ENCODE assay signal across 31 mouse cellular contexts in the genomic region with DNA sequence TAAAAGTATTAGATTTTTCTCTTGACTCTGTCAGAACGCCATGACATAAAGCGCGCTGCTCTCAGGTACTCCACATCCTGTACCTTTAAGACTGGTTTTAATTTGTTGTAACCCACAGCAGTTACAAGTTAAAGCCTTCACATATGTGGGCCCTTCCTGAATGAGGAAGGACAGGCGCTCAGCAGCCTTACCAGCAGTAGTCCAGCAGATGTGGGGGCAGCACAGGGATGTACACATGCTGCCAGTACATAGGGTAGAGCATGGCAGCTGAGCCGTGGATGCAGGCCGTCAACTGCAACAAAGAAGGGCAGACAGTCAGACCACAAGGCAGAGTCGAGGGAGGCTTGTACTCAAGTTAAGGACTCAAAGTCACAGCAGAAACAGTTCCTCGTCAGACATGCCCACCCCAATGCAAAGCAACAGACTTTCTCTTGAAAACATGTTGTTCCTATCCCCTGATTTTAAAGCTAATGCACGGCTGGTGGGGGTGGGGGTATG.
A peak's percentile ranks its signal among the peaks of the same experiment; 100 is the strongest.
DNase-seq lines count a peak whose midpoint lies in the region; ATAC-seq and TF ChIP-seq lines count a peak whose summit lies in the region.
"Had no signal": no experiment of that assay in that cellular context is flagged by ENCODE, and none has a peak within 500 bp of the region (broad histone marks: within the 10 kb centered on the region; RNA-seq: fewer than 3 reads in every experiment).

No protein-coding gene starts in this region.

- TF ChIP-seq POLR2A in testis, adult 2 months (IDR thresholded peaks at IDR 0.05; ENCODE audit: control insufficient read depth, low read depth, low read length) = no peak

- H3K27ac ChIP-seq in forebrain, embryonic 10.5 days = peak overlapping the region; percentile 62; the same call in 1 of the 2 replicates
- H3K27ac ChIP-seq in forebrain, embryonic 11.5 days (ENCODE audit: low read depth, low read length) = no peak overlapping the region
- no peak overlapping the region for H3K27ac ChIP-seq in testis, adult 2 months (ENCODE audit: control insufficient read depth, insufficient read depth, low read depth, low read length)
- H3K27ac ChIP-seq in limb, embryonic 10.5 days = peak overlapping the region; percentile 82
- H3K27ac ChIP-seq: embryonic facial prominence, embryonic 12.5 days; forebrain, embryonic 13.5 days; gastrocnemius, adult 2 months; heart, adult 2 months; heart, embryonic 13.5 days; hindbrain, embryonic 14.5 days; left cerebral cortex, adult 2 months; liver, embryonic 15.5 days; lung, embryonic 15.5 days; neural tube, embryonic 13.5 days had no signal

- H3K36me3 ChIP-seq in forebrain, embryonic 10.5 days (replicated peaks) = 0 out of 2 replicates have a peak, but pooled peaks cover 8% of the 10 kb centered on the region
- no peaks in the 10 kb centered on the region for H3K36me3 ChIP-seq in forebrain, embryonic 11.5 days (ENCODE audit: control insufficient read depth, insufficient read depth, low read length)
- H3K36me3 ChIP-seq in testis, adult 2 months (ENCODE audit: control insufficient read depth, insufficient read depth, low read length) = no peaks in the 10 kb centered on the region
- 0 out of 2 replicates have a peak, but pooled peaks cover 9% of the 10 kb centered on the region for H3K36me3 ChIP-seq in limb, embryonic 10.5 days
- H3K36me3 ChIP-seq: embryonic facial prominence, embryonic 12.5 days; lung, embryonic 15.5 days; neural tube, embryonic 13.5 days had no signal

- H3K27me3 ChIP-seq in forebrain, embryonic 10.5 days (ENCODE audit: poor library complexity, severe bottlenecking) = no peaks in the 10 kb centered on the region; the same call in 1 of the 2 replicates
- no peaks in the 10 kb centered on the region for H3K27me3 ChIP-seq in forebrain, embryonic 11.5 days (ENCODE audit: control insufficient read depth, insufficient read depth, low read length)
- no peaks in the 10 kb centered on the region for H3K27me3 ChIP-seq in testis, adult 2 months (ENCODE audit: control insufficient read depth, insufficient read depth, low read length)
- no peaks in the 10 kb centered on the region for H3K27me3 ChIP-seq in limb, embryonic 10.5 days (ENCODE audit: low read depth, poor library complexity, severe bottlenecking)
- H3K27me3 ChIP-seq: embryonic facial prominence, embryonic 12.5 days; forebrain, embryonic 13.5 days; heart, embryonic 13.5 days; liver, embryonic 15.5 days; lung, embryonic 15.5 days; neural tube, embryonic 13.5 days had no signal

- no peak for ATAC-seq in forebrain, embryonic 11.5 days (replicated peaks; ENCODE audit: low FRiP score)
- ATAC-seq: forebrain, embryonic 13.5 days; intestine, postnatal 0 days had no signal

- peaks cover 17% of the 10 kb centered on the region for H3K4me1 ChIP-seq in forebrain, embryonic 10.5 days
- H3K4me1 ChIP-seq in forebrain, embryonic 11.5 days (replicated peaks; ENCODE audit: control insufficient read depth, insufficient read depth, low read length) = no peaks in the 10 kb centered on the region; the same call in 1 of the 2 replicates
- H3K4me1 ChIP-seq in testis, adult 2 months (ENCODE audit: control insufficient read depth, insufficient read depth, low read length) = no peaks in the 10 kb centered on the region
- peaks cover 31% of the 10 kb centered on the region for H3K4me1 ChIP-seq in limb, embryonic 10.5 days
- H3K4me1 ChIP-seq: heart, embryonic 13.5 days; lung, embryonic 15.5 days had no signal

- no peak overlapping the region for H3K9ac ChIP-seq in forebrain, embryonic 11.5 days (ENCODE audit: low read length)
- H3K9ac ChIP-seq: embryonic facial prominence, embryonic 12.5 days; forebrain, embryonic 13.5 days; heart, embryonic 13.5 days; hindbrain, embryonic 14.5 days; liver, embryonic 15.5 days; lung, embryonic 15.5 days; neural tube, embryonic 13.5 days had no signal

- WGBS in forebrain, embryonic 10.5 days = 80% methylated on average over 9 of the region's 9 CpGs
- 80% methylated on average over 9 of the region's 9 CpGs for WGBS in forebrain, embryonic 11.5 days
- WGBS in limb, embryonic 10.5 days = 63% methylated on average over 9 of the region's 9 CpGs

- DNase-seq in forebrain, embryonic 10.5 days (ENCODE audit: extremely low spot score, low spot score) = no peak
- no peak for DNase-seq in forebrain, embryonic 11.5 days (ENCODE audit: low spot score)
- no peak for DNase-seq in testis, postnatal 14 days (ENCODE audit: low spot score)
- DNase-seq in limb, embryonic 10.5 days (ENCODE audit: low spot score) = peak; percentile 60
- DNase-seq in thymus, adult 18-20 months = no peak
- no peak for DNase-seq in kidney, postnatal 4 days
- DNase-seq: adrenal gland, postnatal 14 days; cerebellum, adult 11 months; cerebellum, adult 9-11 months; gastrocnemius, adult 2 months; gastrocnemius, postnatal 36 days; heart, adult 2 months; heart, postnatal 10 days; kidney, postnatal 14 days; liver; right cerebral cortex, postnatal 4 days; thymus, postnatal 4 days had no signal

- H3K4me2 ChIP-seq in forebrain, embryonic 11.5 days (ENCODE audit: low read depth, low read length, severe bottlenecking) = no peak overlapping the region
- H3K4me2 ChIP-seq: embryonic facial prominence, embryonic 12.5 days; forebrain, embryonic 13.5 days; heart, embryonic 13.5 days; hindbrain, embryonic 14.5 days; liver, embryonic 15.5 days; lung, embryonic 15.5 days; midbrain, embryonic 11.5 days; neural tube, embryonic 13.5 days had no signal

- no peak overlapping the region for H3K4me3 ChIP-seq in forebrain, embryonic 10.5 days
- no peak overlapping the region for H3K4me3 ChIP-seq in forebrain, embryonic 11.5 days (ENCODE audit: low read depth, low read length)
- H3K4me3 ChIP-seq in testis, adult 2 months (ENCODE audit: control insufficient read depth, low read depth, low read length) = no peak overlapping the region
- H3K4me3 ChIP-seq in limb, embryonic 10.5 days = no peak overlapping the region
- H3K4me3 ChIP-seq: embryonic facial prominence, embryonic 12.5 days; erythroblast, embryonic 14.5 days; forebrain, embryonic 13.5 days; gastrocnemius, adult 2 months; heart, adult 2 months; heart, embryonic 13.5 days; left cerebral cortex, adult 2 months; liver, embryonic 15.5 days; lung, embryonic 15.5 days; myocyte; neural tube, embryonic 13.5 days had no signal

- H3K9me3 ChIP-seq in forebrain, embryonic 10.5 days = no peaks in the 10 kb centered on the region
- no peaks in the 10 kb centered on the region for H3K9me3 ChIP-seq in forebrain, embryonic 11.5 days (ENCODE audit: control insufficient read depth, low read length)
- no peaks in the 10 kb centered on the region for H3K9me3 ChIP-seq in limb, embryonic 10.5 days (replicated peaks)
- H3K9me3 ChIP-seq: embryonic facial prominence, embryonic 12.5 days; forebrain, embryonic 13.5 days; G1E; heart, embryonic 13.5 days; liver, embryonic 15.5 days; lung, embryonic 15.5 days; neural tube, embryonic 13.5 days had no signal

- 0 out of 2 replicates have a peak, but pooled peaks have one; percentile 20 for TF ChIP-seq CTCF in testis, adult 2 months (IDR thresholded peaks at IDR 0.05; ENCODE audit: control insufficient read depth, insufficient read depth, insufficient replicate concordance, low read depth, low read length)

Comparison
In these comparisons a context has a peak if more than half of its experiments do, and no peak if none do; other contexts are left out.
1. H3K27ac ChIP-seq: peak in forebrain, embryonic 10.5 days (single experiment) and limb, embryonic 10.5 days (single experiment); none in forebrain, embryonic 11.5 days (single experiment) and testis, adult 2 months (single experiment).